Mouse (Mus musculus) E14TG2a.4 (cell line): Measurements from ENCODE around the gene Hnrnpc.

ENCODE experiments used
- H3K27me3 ChIP-seq: 2 replicates; pipeline ENCODE4 v1.6.1; 2014; ENCODE audit warnings: low read length, control low read depth; ENCODE audit not compliant: insufficient read depth
- H3K36me3 ChIP-seq: 2 replicates; pipeline ENCODE4 v1.6.1; 2014; ENCODE audit warnings: low read length, control low read depth; ENCODE audit not compliant: insufficient read depth
- H3K4me1 ChIP-seq: replicated peaks from 2 replicates; pipeline ENCODE4 v1.6.1; 2014; ENCODE audit warnings: low read depth, low read length, control low read depth
- H3K4me3 ChIP-seq: replicated peaks from 2 replicates; pipeline ENCODE4 v1.5.1; 2014; ENCODE audit warnings: mild to moderate bottlenecking, low read length
- H3K9me3 ChIP-seq: 2 replicates; pipeline ENCODE4 v1.6.1; 2014; ENCODE audit warnings: low read length, control low read depth
- CTCF ChIP-seq: conservative IDR thresholded peaks from 2 replicates; pipeline ENCODE4 v1.5.1; 2014; ENCODE audit warnings: low read length
- NANOG ChIP-seq: IDR thresholded peaks from 2 replicates; pipeline ENCODE4 v1.6.1; 2014; ENCODE audit warnings: borderline replicate concordance, low read length, mixed read lengths
- POU5F1 ChIP-seq: IDR thresholded peaks from 2 replicates; pipeline ENCODE4 v1.6.1; 2014; ENCODE audit warnings: low read length, borderline replicate concordance

Gene Hnrnpc

GRCm38 (mm10) chr14:52103856-52104676 lies at the start of gene Hnrnpc:
Gene Hnrnpc, minus strand, starts transcription at chr14:52104028.
- no peaks in the 10 kb centered on the region for H3K27me3 ChIP-seq
- H3K36me3 ChIP-seq, result peaks cover 34% of the 10 kb centered on the region
- H3K4me1 ChIP-seq, result peaks cover 56% of the 10 kb centered on the region
- peak within 1 kb of the TSS; percentile 100 for H3K4me3 ChIP-seq
- no peak for TF ChIP-seq POU5F1
- TF ChIP-seq CTCF, result no peak
- no peak for TF ChIP-seq NANOG
- no peaks in the 10 kb centered on the region for H3K9me3 ChIP-seq

GRCm38 (mm10) chr14:52152613-52153012 lies 48.8 kb upstream of the Hnrnpc start:
- Histone ChIP-seq H3K4me3 (no peak overlapping the region), H3K36me3 (no peaks in the 10 kb centered on the region), H3K4me1 (peaks cover 9% of the 10 kb centered on the region), H3K9me3 (no peaks in the 10 kb centered on the region), H3K27me3 (no peaks in the 10 kb centered on the region)
- no peak for TF ChIP-seq CTCF
- TF ChIP-seq POU5F1, result no peak
- no peak for TF ChIP-seq NANOG

GRCm38 (mm10) chr14:52152179-52152578 lies 48.4 kb upstream of the Hnrnpc start:
- no peaks in the 10 kb centered on the region for H3K27me3 ChIP-seq
- no peaks in the 10 kb centered on the region for H3K9me3 ChIP-seq
- peaks cover 10% of the 10 kb centered on the region for H3K4me1 ChIP-seq
- TF ChIP-seq NANOG (no peak), CTCF (0 out of 2 replicates have a peak, but pooled peaks have one; percentile 3)
- no peak overlapping the region for H3K4me3 ChIP-seq
- H3K36me3 ChIP-seq, result no peaks in the 10 kb centered on the region

- peaks cover 8% of the 10 kb centered on the region for H3K36me3 ChIP-seq
- no peaks in the 10 kb centered on the region for H3K27me3 ChIP-seq
- no peaks in the 10 kb centered on the region for H3K9me3 ChIP-seq
- H3K4me1 ChIP-seq, result peaks cover 26% of the 10 kb centered on the region
- TF ChIP-seq NANOG (no peak), POU5F1 (no peak), CTCF (no peak)
- no peak overlapping the region for H3K4me3 ChIP-seq
Observed at GRCm38 (mm10) chr14:52149888-52150287, 46.1 kb upstream of the Hnrnpc start.

GRCm38 (mm10) chr14:52146540-52146939 lies 42.7 kb upstream of the Hnrnpc start:
- H3K4me1 ChIP-seq, result peaks cover 52% of the 10 kb centered on the region
- TF ChIP-seq NANOG (no peak), POU5F1 (no peak), CTCF (peak; percentile 77)
- H3K27me3 ChIP-seq, result no peaks in the 10 kb centered on the region
- peak overlapping the region; percentile 32; the same call in 1 of the 2 replicates for H3K4me3 ChIP-seq
- no peaks in the 10 kb centered on the region for H3K9me3 ChIP-seq
- peaks cover 9% of the 10 kb centered on the region for H3K36me3 ChIP-seq

GRCm38 (mm10) chr14:52144165-52144564 lies 40.3 kb upstream of the Hnrnpc start:
- Histone ChIP-seq H3K9me3 (no peaks in the 10 kb centered on the region), H3K4me3 (no peak overlapping the region), H3K4me1 (peaks cover 60% of the 10 kb centered on the region), H3K36me3 (peaks cover 9% of the 10 kb centered on the region), H3K27me3 (0 out of 2 replicates have a peak, but pooled peaks cover 2% of the 10 kb centered on the region)
- TF ChIP-seq POU5F1 (no peak), CTCF (no peak), NANOG (no peak)

GRCm38 (mm10) chr14:52141445-52142127 lies 37.8 kb upstream of the Hnrnpc start:
- Histone ChIP-seq H3K36me3 (peaks cover 9% of the 10 kb centered on the region), H3K27me3 (0 out of 2 replicates have a peak, but pooled peaks cover 2% of the 10 kb centered on the region), H3K4me3 (peak overlapping the region; percentile 49), H3K4me1 (peaks cover 54% of the 10 kb centered on the region), H3K9me3 (no peaks in the 10 kb centered on the region)
- TF ChIP-seq POU5F1 (no peak), CTCF (no peak), NANOG (no peak)

- H3K4me1 ChIP-seq, result peaks cover 48% of the 10 kb centered on the region
- peaks cover 9% of the 10 kb centered on the region for H3K36me3 ChIP-seq
- no peak for TF ChIP-seq POU5F1
- no peak for TF ChIP-seq NANOG
- no peak for TF ChIP-seq CTCF
- H3K4me3 ChIP-seq, result peak overlapping the region; percentile 49
- H3K27me3 ChIP-seq, result 0 out of 2 replicates have a peak, but pooled peaks cover 2% of the 10 kb centered on the region
- H3K9me3 ChIP-seq, result no peaks in the 10 kb centered on the region
Observed at GRCm38 (mm10) chr14:52140577-52141444, 37.0 kb upstream of the Hnrnpc start.
